Mouse (Mus musculus) 3134 (cell line): ENCODE data around the gene Tspan5.

Experiments used
- DNase-seq: peaks from one replicate; pipeline ENCODE4 v3.0.0-alpha.2; 2011; ENCODE audit warnings: low spot score; ENCODE audit not compliant: insufficient read length; ENCODE audit errors: extremely low read depth

Gene Tspan5

DNA sequence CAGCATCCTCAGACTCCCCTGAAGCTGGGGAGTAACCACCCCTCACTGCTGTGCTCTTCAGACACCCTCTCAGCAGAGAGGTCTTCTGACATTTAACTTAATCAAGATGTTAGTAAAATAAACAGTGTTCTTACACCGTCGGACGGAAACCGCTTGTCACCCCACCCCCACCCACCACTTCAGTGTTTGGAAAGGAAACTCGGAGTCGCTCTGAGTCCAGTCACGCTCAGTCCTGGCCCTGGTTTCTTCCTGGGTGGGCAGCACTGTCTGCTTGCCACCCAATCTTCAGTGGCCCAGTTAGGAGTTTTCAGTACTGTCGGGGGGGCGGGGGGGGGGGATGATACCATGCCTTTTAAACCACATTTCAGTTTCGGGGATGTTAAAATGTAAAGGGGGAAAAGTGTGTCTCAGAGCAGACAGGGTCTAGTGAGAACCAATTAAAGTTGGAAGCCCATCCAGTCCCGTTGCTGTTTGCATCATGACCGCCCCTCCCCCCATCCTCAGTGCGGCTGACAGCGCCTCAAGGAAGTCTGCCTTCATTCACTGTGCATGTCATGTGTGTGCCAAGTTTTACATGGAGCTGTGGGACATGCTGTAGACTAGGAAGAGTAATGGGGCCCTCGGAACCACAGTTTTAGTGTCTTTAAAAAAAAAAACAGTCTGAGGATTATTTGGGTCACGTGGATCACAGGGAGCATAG, 125.3 kb downstream of the Tspan5 start:
- DNase-seq, result no peak

DNA sequence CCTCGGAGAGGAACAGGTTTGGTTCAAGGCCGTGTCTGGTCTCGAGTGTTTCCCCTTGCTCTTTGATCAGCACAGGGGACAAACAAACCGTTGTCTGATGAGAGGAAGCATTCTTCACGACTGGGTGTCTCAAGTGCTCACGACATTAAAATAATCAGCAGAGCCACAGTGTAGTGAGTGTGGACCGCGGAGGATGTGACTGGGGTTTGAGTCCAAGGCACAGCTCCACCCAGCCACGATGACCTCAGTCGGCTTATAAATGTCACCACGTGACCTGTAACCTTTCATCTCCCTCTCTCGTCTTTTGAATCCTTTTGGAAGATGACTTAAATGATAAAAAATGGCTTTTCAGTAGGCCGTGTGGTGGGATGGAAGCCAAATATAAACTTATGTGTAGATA, 126.4 kb downstream of the Tspan5 start:
- DNase-seq, result no peak

GRCm38 (mm10) chr3:138875282-138875681, 133.3 kb downstream of the Tspan5 start:
- DNase-seq, result no peak

- DNase-seq, result no peak
Observed at GRCm38 (mm10) chr3:138875936-138876335, 133.9 kb downstream of the Tspan5 start.

- DNase-seq, result no peak
Observed at GRCm38 (mm10) chr3:138876418-138876817, 134.4 kb downstream of the Tspan5 start.

GRCm38 (mm10) chr3:138876931-138877361, 135.0 kb downstream of the Tspan5 start:
- no peak for DNase-seq

- no peak for DNase-seq
Observed at GRCm38 (mm10) chr3:138877741-138878140, 135.7 kb downstream of the Tspan5 start.

- DNase-seq, result no peak
Observed at GRCm38 (mm10) chr3:138880999-138881724, 139.2 kb downstream of the Tspan5 start.

GRCm38 (mm10) chr3:138881725-138882347, 139.8 kb downstream of the Tspan5 start:
- DNase-seq, result no peak

DNA sequence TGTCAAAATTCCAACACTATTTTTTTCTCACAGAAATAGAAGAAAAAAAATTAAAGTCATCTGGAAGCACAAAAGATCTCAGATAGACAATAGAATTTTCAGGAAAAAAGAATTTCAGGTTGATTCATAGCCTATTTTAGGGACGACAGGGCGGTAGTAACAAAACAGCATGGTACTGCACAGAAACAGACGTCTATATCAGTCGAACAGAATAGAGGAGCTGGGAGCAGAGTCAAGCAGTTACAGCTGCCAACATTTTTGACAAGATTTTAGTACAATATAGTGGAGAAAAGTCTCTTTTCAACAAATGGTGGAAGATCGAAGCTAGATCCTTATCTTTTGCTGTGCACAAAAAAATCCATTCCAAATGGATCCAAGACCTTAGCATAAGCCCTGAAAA, 144.1 kb downstream of the Tspan5 start:
- no peak for DNase-seq

- DNase-seq, result no peak
Observed at GRCm38 (mm10) chr3:138889214-138889613, 147.2 kb downstream of the Tspan5 start.

DNA sequence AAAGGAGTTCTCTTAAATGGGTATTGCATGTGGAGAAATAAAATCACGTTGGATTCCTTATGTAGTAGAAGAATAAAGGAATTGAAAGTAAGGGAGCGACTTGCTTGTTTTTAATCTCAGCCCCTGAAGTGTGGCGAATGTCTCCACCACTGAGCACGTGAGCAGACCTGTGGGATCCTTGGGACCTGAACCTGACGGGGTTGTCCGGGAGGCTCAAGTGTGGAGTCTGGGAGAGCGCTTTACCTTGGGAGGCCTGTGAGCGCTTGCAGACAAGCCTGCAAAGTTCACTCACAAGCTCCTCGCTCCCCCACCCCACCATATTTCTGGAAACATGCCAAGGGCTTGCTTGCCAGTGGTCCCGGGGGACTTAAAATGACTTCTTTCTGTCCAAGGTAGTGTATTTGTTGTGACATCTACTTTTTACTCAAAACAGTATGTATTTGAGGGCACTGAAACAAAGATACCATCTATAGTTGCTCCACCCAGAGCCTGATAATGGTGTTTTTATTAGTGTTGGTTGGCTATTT, 147.8 kb downstream of the Tspan5 start:
- DNase-seq, result no peak

DNA sequence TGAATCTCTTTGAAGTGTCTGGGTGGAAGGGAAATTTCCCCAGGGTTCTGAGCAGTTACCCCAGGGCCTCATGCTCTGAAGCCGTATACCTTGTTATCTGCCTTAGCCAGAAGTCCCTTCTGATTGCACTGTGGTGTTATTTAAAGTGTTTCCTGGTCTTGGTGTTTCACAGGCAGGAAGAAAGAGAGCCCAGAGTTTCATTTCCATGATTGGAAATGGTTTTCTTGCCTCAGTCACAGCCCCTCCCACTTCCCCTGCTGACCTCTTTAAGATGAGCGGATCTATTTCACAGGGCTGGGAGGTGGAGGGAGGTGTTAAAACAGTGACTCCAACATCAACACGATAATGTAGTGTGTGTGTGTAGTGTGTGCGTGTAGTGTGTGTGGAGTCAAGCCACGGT, 151.5 kb downstream of the Tspan5 start:
- DNase-seq, result no peak

DNA sequence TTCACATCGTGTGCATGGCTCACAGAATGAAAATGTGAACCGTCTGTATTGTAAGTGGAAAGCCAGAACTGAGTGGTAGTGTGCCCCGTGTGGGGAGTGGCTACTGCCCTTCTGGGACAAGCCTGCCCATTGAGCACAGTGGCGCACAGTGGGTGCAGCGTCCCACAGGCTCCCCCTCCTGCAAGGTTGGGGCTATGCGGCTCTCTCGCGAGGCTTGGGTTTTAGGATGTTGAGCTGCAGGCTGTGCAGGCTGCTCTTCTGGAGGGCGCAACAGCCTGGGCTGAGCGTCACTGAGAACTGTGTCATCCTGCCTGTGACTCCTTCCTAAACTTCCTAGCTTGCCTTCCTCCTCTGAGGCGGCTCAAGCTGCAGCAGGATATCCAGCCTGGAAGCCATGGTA, 155.5 kb downstream of the Tspan5 start:
- no peak for DNase-seq

DNA sequence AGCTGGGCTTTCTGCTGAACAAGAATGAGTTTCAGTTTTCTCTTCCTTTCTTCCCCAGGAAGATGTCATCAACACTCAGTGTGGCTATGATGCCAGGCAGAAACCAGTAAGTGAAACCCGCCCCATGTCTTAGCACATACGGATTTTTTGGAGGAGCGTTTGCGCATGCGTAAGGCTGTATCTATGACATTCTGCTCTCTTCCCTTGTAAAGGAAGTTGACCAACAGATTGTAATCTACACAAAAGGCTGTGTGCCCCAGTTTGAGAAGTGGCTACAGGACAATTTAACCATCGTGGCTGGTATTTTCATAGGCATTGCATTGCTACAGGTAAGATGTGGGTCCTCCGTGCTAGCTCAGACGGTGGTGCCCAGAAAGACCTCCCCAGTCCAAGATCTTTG, 156.1 kb downstream of the Tspan5 start:
- no peak for DNase-seq

- peak; percentile 27 for DNase-seq
Observed at GRCm38 (mm10) chr3:138900571-138901141, 158.7 kb downstream of the Tspan5 start.

DNA sequence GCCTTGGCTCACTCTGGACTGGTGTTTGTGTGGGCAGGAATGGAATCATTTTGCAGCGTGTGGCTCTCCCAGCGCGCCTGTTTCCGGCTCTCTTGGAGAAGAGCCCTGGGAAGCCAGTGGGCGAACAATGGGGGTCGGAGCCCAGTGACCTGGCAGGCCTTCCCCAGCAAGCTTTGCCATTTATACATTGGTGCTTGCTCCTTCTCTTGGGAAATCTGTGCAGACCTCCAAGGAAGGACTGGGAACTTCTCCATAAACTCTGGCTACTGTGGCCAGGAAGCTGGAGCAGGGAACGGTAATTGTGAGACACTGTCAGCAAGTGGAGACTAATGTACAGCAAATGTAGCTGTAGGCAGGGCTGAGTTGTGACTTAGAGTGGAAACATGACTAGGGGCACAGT, 163.7 kb downstream of the Tspan5 start:
- DNase-seq, result no peak

DNA sequence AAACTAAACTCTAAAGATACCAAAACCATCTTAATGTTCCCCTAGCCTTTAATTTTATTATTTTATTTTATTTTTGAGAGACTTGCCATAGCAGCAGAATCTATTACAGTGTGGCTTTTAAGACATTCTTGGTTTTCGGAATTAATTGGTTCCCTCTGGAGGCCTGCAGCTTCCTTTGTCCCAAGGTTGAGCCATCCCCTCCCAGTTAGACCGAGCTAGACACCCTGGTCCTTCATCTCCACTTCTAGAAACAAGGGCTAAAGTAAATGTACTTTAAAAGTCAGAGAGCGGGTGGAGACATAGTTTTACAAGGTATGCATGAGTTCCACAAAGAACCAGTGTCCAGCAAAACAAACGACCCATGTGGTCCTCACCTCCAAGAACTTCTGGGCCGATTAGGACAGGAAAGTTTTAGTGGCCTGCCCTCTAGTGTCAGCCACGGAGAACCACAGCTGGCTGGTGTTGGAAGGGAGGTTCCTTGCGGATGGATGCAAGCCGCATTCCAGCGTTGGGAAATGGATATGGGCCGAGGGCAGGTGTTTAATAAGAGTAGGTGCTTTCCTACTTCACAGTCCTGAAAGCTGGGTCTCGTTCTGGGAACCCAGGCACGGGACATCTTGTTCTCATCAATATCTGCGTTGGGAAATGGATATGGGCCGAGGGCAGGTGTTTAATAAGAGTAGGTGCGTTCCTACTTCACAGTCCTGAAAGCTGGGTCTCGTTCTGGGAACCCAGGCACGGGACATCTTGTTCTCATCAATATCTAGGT, 164.3 kb downstream of the Tspan5 start:
- DNase-seq, result peak; percentile 23

GRCm38 (mm10) chr3:138909313-138909712, 167.3 kb downstream of the Tspan5 start:
- DNase-seq, result no peak

DNA sequence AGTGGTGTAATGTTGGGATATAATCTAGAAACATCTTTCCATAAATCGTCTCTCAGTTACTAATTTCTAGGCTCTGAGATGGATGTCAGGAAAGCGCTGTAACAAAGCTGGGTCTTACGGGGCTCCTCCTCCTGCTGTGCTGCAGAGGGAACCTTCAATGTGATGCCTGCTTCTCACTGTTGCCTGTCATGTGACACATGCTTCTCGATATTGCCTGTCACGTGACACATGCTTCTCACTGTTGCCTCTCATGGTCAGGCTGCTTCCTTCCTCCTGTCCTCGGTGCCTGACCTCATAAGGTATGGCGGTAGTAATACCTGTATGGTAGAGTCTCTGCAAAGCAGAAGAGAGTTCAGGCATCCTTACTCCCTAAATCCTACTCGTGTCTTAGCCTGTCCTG, 170.5 kb downstream of the Tspan5 start:
- DNase-seq, result no peak
